Mouse (Mus musculus): ENCODE data around the gene Gpd2. TPM values are rescaled to one million over a fixed set of nuclear protein-coding genes. Genes with fewer than 3 reads are reported as not detected.

The Gpd2 gene
- total RNA-seq (2015; ENCODE audit: low replicate concordance) (5.8 and 5.9 TPM in 2 replicates), total RNA-seq (2017; ENCODE audit: low replicate concordance) (3.2 and 8.9 TPM in 2 replicates)

GRCm38 (mm10) chr2:57237475-57237919 lies at the start of gene Gpd2:
Gene Gpd2 (plus strand): TSS chr2:57237635.
- no peak for ATAC-seq (replicated peaks; ENCODE audit: low FRiP score, poor library complexity, severe bottlenecking)

- ATAC-seq (replicated peaks; ENCODE audit: low FRiP score, poor library complexity, severe bottlenecking), result no peak
Observed at GRCm38 (mm10) chr2:57188237-57188636, 49.2 kb upstream of the Gpd2 start.

GRCm38 (mm10) chr2:57190884-57191283 lies 46.6 kb upstream of the Gpd2 start:
- no peak for ATAC-seq (replicated peaks; ENCODE audit: low FRiP score, poor library complexity, severe bottlenecking)

GRCm38 (mm10) chr2:57199046-57199445 lies 38.4 kb upstream of the Gpd2 start:
- no peak for ATAC-seq (replicated peaks; ENCODE audit: low FRiP score, poor library complexity, severe bottlenecking)

GRCm38 (mm10) chr2:57208472-57209083 lies 28.9 kb upstream of the Gpd2 start:
- ATAC-seq (replicated peaks; ENCODE audit: low FRiP score, poor library complexity, severe bottlenecking), result no peak

GRCm38 (mm10) chr2:57211049-57212001 lies 26.1 kb upstream of the Gpd2 start:
- ATAC-seq (replicated peaks; ENCODE audit: low FRiP score, poor library complexity, severe bottlenecking), result no peak

- ATAC-seq (replicated peaks; ENCODE audit: low FRiP score, poor library complexity, severe bottlenecking), result no peak
Observed at GRCm38 (mm10) chr2:57213364-57213763, 24.1 kb upstream of the Gpd2 start.

GRCm38 (mm10) chr2:57223288-57224026 lies 14.0 kb upstream of the Gpd2 start:
- ATAC-seq (replicated peaks; ENCODE audit: low FRiP score, poor library complexity, severe bottlenecking), result no peak

- no peak for ATAC-seq (replicated peaks; ENCODE audit: low FRiP score, poor library complexity, severe bottlenecking)
Observed at GRCm38 (mm10) chr2:57225236-57225635, 12.2 kb upstream of the Gpd2 start.

- no peak for ATAC-seq (replicated peaks; ENCODE audit: low FRiP score, poor library complexity, severe bottlenecking)
Observed at GRCm38 (mm10) chr2:57227425-57227824, 10.0 kb upstream of the Gpd2 start.

- ATAC-seq (replicated peaks; ENCODE audit: low FRiP score, poor library complexity, severe bottlenecking), result no peak
Observed at GRCm38 (mm10) chr2:57229647-57230240, 7.7 kb upstream of the Gpd2 start.

GRCm38 (mm10) chr2:57231432-57231831 lies 6.0 kb upstream of the Gpd2 start:
- ATAC-seq (replicated peaks; ENCODE audit: low FRiP score, poor library complexity, severe bottlenecking), result no peak

- no peak for ATAC-seq (replicated peaks; ENCODE audit: low FRiP score, poor library complexity, severe bottlenecking)
Observed at GRCm38 (mm10) chr2:57232328-57232727, 5.1 kb upstream of the Gpd2 start.

- no peak for ATAC-seq (replicated peaks; ENCODE audit: low FRiP score, poor library complexity, severe bottlenecking)
Observed at GRCm38 (mm10) chr2:57236246-57236645, 1.2 kb upstream of the Gpd2 start.

- no peak for ATAC-seq (replicated peaks; ENCODE audit: low FRiP score, poor library complexity, severe bottlenecking)
Observed at GRCm38 (mm10) chr2:57237026-57237425, 409 bp upstream of the Gpd2 start.

GRCm38 (mm10) chr2:57237920-57238613 lies 632 bp downstream of the Gpd2 start:
- peak; percentile 97 for ATAC-seq (replicated peaks; ENCODE audit: low FRiP score, poor library complexity, severe bottlenecking)

- ATAC-seq (replicated peaks; ENCODE audit: low FRiP score, poor library complexity, severe bottlenecking), result peak; percentile 45
Observed at GRCm38 (mm10) chr2:57238614-57239165, 1.3 kb downstream of the Gpd2 start.

- ATAC-seq (replicated peaks; ENCODE audit: low FRiP score, poor library complexity, severe bottlenecking), result no peak
Observed at GRCm38 (mm10) chr2:57239356-57239755, 1.9 kb downstream of the Gpd2 start.

- ATAC-seq (replicated peaks; ENCODE audit: low FRiP score, poor library complexity, severe bottlenecking), result no peak
Observed at GRCm38 (mm10) chr2:57243987-57244386, 6.6 kb downstream of the Gpd2 start.
